Mouse (Mus musculus): ENCODE measurements around the gene Ces1f. TPM values are rescaled to one million over a fixed set of nuclear protein-coding genes. Genes with fewer than 3 reads are reported as not detected.

Ces1f gene
- polyA plus RNA-seq, 1 experiment from 2014 or later = not detected

Other genes with a start within 250 kb of the Ces1f start
- gene Ces1a, start 231.6 kb downstream of the Ces1f start, polyA plus RNA-seq (2015; fragmentation: Nextera tagmentation; extraction: Ambion mirVana) = not detected in 2 replicates
- gene Ces1b, start 199.7 kb downstream of the Ces1f start, polyA plus RNA-seq (2015; fragmentation: Nextera tagmentation; extraction: Ambion mirVana) = not detected in 2 replicates
- gene Ces1c, start 148.5 kb downstream of the Ces1f start, polyA plus RNA-seq (2015; fragmentation: Nextera tagmentation; extraction: Ambion mirVana) = not detected in 2 replicates
- 0.19 and 0.34 TPM in 2 replicates for gene Ces1d, start 81.9 kb downstream of the Ces1f start, polyA plus RNA-seq (2015; fragmentation: Nextera tagmentation; extraction: Ambion mirVana)
- gene Ces1e, start 50.1 kb downstream of the Ces1f start, polyA plus RNA-seq (2015; fragmentation: Nextera tagmentation; extraction: Ambion mirVana) = not detected in 2 replicates
- not detected in 2 replicates for gene Ces1g, start 57.6 kb upstream of the Ces1f start, polyA plus RNA-seq (2015; fragmentation: Nextera tagmentation; extraction: Ambion mirVana)
- not detected in 2 replicates for gene Ces1h, start 100.0 kb upstream of the Ces1f start, polyA plus RNA-seq (2015; fragmentation: Nextera tagmentation; extraction: Ambion mirVana)